Mouse (Mus musculus) thymus, adult 2 months (tissue): Measurements from ENCODE around the gene Hcls1.

Experiments used
- CTCF ChIP-seq: fragments of 200-500 bp; IDR thresholded peaks from 2 replicates; pipeline ENCODE4 v1.5.1; 2012; ENCODE audit warnings: mild to moderate bottlenecking, control low read depth, low read length, moderate library complexity, borderline replicate concordance; ENCODE audit not compliant: control insufficient read depth, poor library complexity, insufficient read depth; ENCODE audit errors: extremely low read depth
- POLR2A ChIP-seq: fragments of 200-500 bp; IDR thresholded peaks from 2 replicates; pipeline ENCODE4 v1.6.1; 2012; ENCODE audit warnings: mild to moderate bottlenecking, low read length, control low read depth, moderate library complexity; ENCODE audit not compliant: control insufficient read depth, poor library complexity, insufficient read depth; ENCODE audit errors: extremely low read depth

- TF ChIP-seq POLR2A (no peak), CTCF (no peak)
Measured at GRCm38 (mm10) chr16:36926514-36927447, 8.0 kb upstream of the Hcls1 start.
